In the genomic region with DNA sequence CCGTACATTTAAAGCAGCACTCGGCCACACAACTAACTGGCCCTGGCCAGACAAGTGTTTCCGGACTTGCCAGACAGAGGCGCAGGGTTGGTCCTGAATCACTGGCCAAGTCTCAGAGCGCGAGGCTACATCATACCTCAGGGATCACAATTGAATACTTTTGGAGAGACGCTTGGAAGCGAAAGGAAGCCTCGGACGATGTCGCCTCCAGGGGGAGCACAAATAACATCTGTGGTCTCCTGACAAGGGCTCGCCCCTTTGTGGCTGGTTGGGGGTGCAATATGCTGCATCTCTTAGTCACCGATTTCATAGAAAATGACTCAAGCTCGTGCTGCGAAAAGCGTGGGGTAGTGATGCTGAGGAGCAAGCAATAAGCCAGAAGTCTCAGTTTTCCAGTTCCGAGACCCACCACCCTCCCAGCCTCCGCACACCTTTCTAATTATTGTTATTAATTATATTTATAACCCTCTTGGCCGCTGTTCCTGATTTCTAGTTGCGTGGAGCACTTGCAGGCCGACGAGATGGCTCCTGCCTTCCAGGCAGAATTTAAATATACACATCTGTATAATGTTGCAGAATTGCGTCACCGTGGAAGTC, we compare ENCODE assay signal across 8 mouse cellular contexts. TPM values are rescaled to one million over a fixed set of nuclear protein-coding genes. Genes with fewer than 3 reads are reported as not detected.
A peak's percentile ranks its signal among the peaks of the same experiment; 100 is the strongest.
DNase-seq lines count a peak whose midpoint lies in the region; ATAC-seq lines count a peak whose summit lies in the region.

No protein-coding gene starts in this region.

- DNase-seq in gastrocnemius, postnatal 14 days = peak; percentile 91
- DNase-seq in left cerebral cortex, postnatal 10 days (ENCODE audit: extremely low spot score in 1 of 2, low spot score in 2 of 2) = peak; percentile 79 to 92
- peak; percentile 81 for DNase-seq in right cerebral cortex, postnatal 14 days
- peak; percentile 77 for DNase-seq in urinary bladder, postnatal 25 days (ENCODE audit: low spot score)

- intact Hi-C loops in gastrocnemius, postnatal 14 days (cut with DNase I; ENCODE audit: low total_unique reads) = no loop called here
- intact Hi-C loops in left cerebral cortex, postnatal 10 days (cut with DNase I) = loop anchor here (5.0 kb wide), 1 partner anchor 40 kb away; no protein-coding TSS in a partner anchor

- peak; percentile 64 for ATAC-seq in activated CD4-positive, CD25-positive, alpha-beta regulatory T cell, adult 4 months
- ATAC-seq in common myeloid progenitor, adult 5-6 weeks (replicated peaks; ENCODE audit: low read depth, poor library complexity, severe bottlenecking) = peak; percentile 56
- peak; percentile 72 for ATAC-seq in inflammation-experienced regulatory T-cells, adult 6 months
- ATAC-seq in megakaryocyte progenitor cell, adult 5-6 weeks (replicated peaks; ENCODE audit: poor library complexity) = peak; percentile 65

RNA-seq across cellular contexts. Expression of a gene that starts 0.5 kb away (rescaled TPM):
- 1 to 10 TPM; 3.3 to 3.8 TPM for polyA plus RNA-seq in activated CD4-positive, CD25-positive, alpha-beta regulatory T cell, adult 4 months (2017; shearing (Covaris generic))
- total RNA-seq in common myeloid progenitor, adult 5-6 weeks (2017) = 5.2 and 5.6 TPM in 2 replicates
- total RNA-seq in gastrocnemius, postnatal 14 days (2021) = 100 to 1,000 TPM; 164 to 165 TPM
- polyA plus RNA-seq in inflammation-experienced regulatory T-cells, adult 6 months (2017; shearing (Covaris generic)) = 1 to 10 TPM; 3.0 to 4.8 (median 3.8) TPM
- total RNA-seq in left cerebral cortex, postnatal 10 days (2021) = 10 to 100 TPM; 19.5 to 24.9 TPM
- total RNA-seq in megakaryocyte progenitor cell, adult 5-6 weeks (2015) = 2.4 and 4.5 TPM in 2 replicates
- 1.9 and 3.8 TPM in 2 replicates for total RNA-seq in megakaryocyte progenitor cell, adult 5-6 weeks (2017)

RNA-seq across cellular contexts. Expression of a gene that starts 14.7 kb away (rescaled TPM):
- not detected for polyA plus RNA-seq in activated CD4-positive, CD25-positive, alpha-beta regulatory T cell, adult 4 months (2017; shearing (Covaris generic))
- not detected in 2 replicates for total RNA-seq in common myeloid progenitor, adult 5-6 weeks (2017)
- total RNA-seq in gastrocnemius, postnatal 14 days (2021) = not detected
- polyA plus RNA-seq in inflammation-experienced regulatory T-cells, adult 6 months (2017; shearing (Covaris generic)) = not detected
- total RNA-seq in left cerebral cortex, postnatal 10 days (2021) = not detected
- total RNA-seq in megakaryocyte progenitor cell, adult 5-6 weeks (2015) = not detected in 2 replicates
- not detected in 2 replicates for total RNA-seq in megakaryocyte progenitor cell, adult 5-6 weeks (2017)

RNA-seq across cellular contexts. Expression of a gene that starts 45.2 kb away (rescaled TPM):
- polyA plus RNA-seq in activated CD4-positive, CD25-positive, alpha-beta regulatory T cell, adult 4 months (2017; shearing (Covaris generic)) = not detected
- not detected in 2 replicates for total RNA-seq in common myeloid progenitor, adult 5-6 weeks (2017)
- not detected for total RNA-seq in gastrocnemius, postnatal 14 days (2021)
- not detected for polyA plus RNA-seq in inflammation-experienced regulatory T-cells, adult 6 months (2017; shearing (Covaris generic))
- not detected for total RNA-seq in left cerebral cortex, postnatal 10 days (2021)
- not detected in 2 replicates for total RNA-seq in megakaryocyte progenitor cell, adult 5-6 weeks (2015)
- not detected in 2 replicates for total RNA-seq in megakaryocyte progenitor cell, adult 5-6 weeks (2017)

Comparison
In these comparisons a context has a peak if more than half of its experiments do, and no peak if none do; other contexts are left out.
1. Peak in every context shown above with its lines: DNase-seq and ATAC-seq.
2. RNA of a gene that starts 0.5 kb away (total RNA-seq): 164 to 165 TPM in gastrocnemius, postnatal 14 days; 19.5 to 24.9 TPM in left cerebral cortex, postnatal 10 days, 5.2 to 5.6 TPM in common myeloid progenitor, adult 5-6 weeks and 1.9 to 4.5 TPM in megakaryocyte progenitor cell, adult 5-6 weeks; every median in the first group is over 4 times any median in the second.